Mouse (Mus musculus) small intestine, adult 2 months (tissue): Measurements from ENCODE around the gene Cdk13.

Source experiments
- CTCF ChIP-seq: fragments of 200-500 bp; IDR thresholded peaks from 2 replicates; pipeline ENCODE4 v1.5.1; 2012; ENCODE audit warnings: low read depth, mild to moderate bottlenecking, control low read depth, inconsistent platforms, low read length, moderate library complexity, mixed read lengths; ENCODE audit not compliant: insufficient replicate concordance, insufficient read length; ENCODE audit errors: extremely low read depth
- POLR2A ChIP-seq: fragments of 200-500 bp; IDR thresholded peaks from 2 replicates; pipeline ENCODE4 v1.6.1; 2012; ENCODE audit warnings: low read depth, mild to moderate bottlenecking, control low read depth, inconsistent platforms, low read length, moderate library complexity

DNA sequence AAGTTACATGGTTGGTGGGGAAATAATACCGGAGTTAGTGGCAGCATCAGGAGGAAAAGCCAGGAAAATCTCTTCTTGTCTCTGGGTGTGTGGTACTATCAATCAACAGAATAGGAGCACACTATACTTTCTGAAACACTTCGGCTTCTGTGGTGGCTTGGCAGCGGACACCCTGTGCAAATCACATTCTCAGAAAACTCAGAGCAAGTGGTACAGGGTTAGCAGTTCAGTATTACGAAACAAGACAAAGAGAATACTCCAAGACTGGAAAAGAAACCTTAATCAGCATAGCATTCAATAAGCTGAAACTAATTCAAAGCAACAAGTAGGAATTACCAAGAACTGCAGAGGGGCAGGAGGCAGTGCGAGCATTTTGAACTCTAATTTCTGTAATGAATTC lies 21.3 kb downstream of the Cdk13 start:
- no peak for TF ChIP-seq POLR2A
- TF ChIP-seq CTCF = no peak
